Mouse (Mus musculus) kidney, postnatal 0 days (tissue): ENCODE measurements around the gene Mpzl1. TPM values are rescaled to one million over a fixed set of nuclear protein-coding genes. Genes with fewer than 3 reads are reported as not detected.

ENCODE experiments used
- ATAC-seq: fragments of 200-750 bp; cut with Nextera tagmentation; replicated peaks from 2 replicates; pipeline ENCODE4 v1.8.0; 2017; ENCODE audit warnings: low read depth, moderate number of reproducible peaks, moderate TSS enrichment, moderate library complexity; ENCODE audit not compliant: low FRiP score
- DNase-seq: peaks from one replicate; pipeline ENCODE4 v3.0.0-alpha.2; 2016; ENCODE audit warnings: low spot score
- H3K27ac ChIP-seq: fragments of 300-500 bp; sonication (generic); 2 replicates; pipeline ENCODE4 v1.5.1; 2014; ENCODE audit warnings: mild to moderate bottlenecking
- H3K27me3 ChIP-seq: fragments of 300-500 bp; sonication (generic); 2 replicates; pipeline ENCODE4 v1.6.1; 2014; ENCODE audit warnings: low read length, mixed read lengths; ENCODE audit not compliant: insufficient read depth
- H3K36me3 ChIP-seq: fragments of 300-500 bp; sonication (generic); 2 replicates; pipeline ENCODE4 v1.6.1; 2014; ENCODE audit warnings: low read length, mixed read lengths; ENCODE audit not compliant: insufficient read depth
- H3K4me1 ChIP-seq: fragments of 300-500 bp; sonication (generic); replicated peaks from 2 replicates; pipeline ENCODE4 v1.6.1; 2014; ENCODE audit warnings: antibody characterized with exemption, low read length, mixed read lengths; ENCODE audit not compliant: insufficient read depth
- H3K4me2 ChIP-seq: fragments of 300-500 bp; sonication (generic); 2 replicates; pipeline ENCODE4 v1.6.1; 2014; ENCODE audit warnings: mild to moderate bottlenecking, low read length, moderate library complexity, mixed read lengths
- H3K4me3 ChIP-seq: fragments of 300-500 bp; sonication (generic); replicated peaks from 2 replicates; pipeline ENCODE4 v1.5.1; 2014; ENCODE audit warnings: low read depth, low read length
- H3K9ac ChIP-seq: fragments of 300-500 bp; sonication (generic); 2 replicates; pipeline ENCODE4 v1.6.1; 2014; ENCODE audit warnings: low read depth, low read length
- H3K9me3 ChIP-seq: fragments of 300-500 bp; sonication (generic); replicated peaks from 2 replicates; pipeline ENCODE4 v1.6.1; 2016; ENCODE audit warnings: low read length, inconsistent platforms, mixed read lengths
- CTCF ChIP-seq: IDR thresholded peaks from 2 replicates; pipeline ENCODE4 v1.5.1; 2016; ENCODE audit warnings: antibody characterized with exemption, low read depth, mild to moderate bottlenecking, moderate library complexity
- WGBS: fragments of 180-500 bp; shearing (Covaris S2); extraction: QIAGEN DNeasy Blood & Tissue Kit; methylation state at CpG from one replicate; pipeline ENCODE4 v1.1.7; 2014; 5-methylcytosine and 5-hydroxymethylcytosine counted together
- polyA plus RNA-seq: library from polyadenylated mRNA; unstranded; fragments of >200 nt; fragmentation: Nextera tagmentation; extraction: Ambion mirVana; gene quantifications from 2 replicates; pipeline ENCODE4 v1.2.1, GENCODE M21; 2015

Mpzl1 gene
- polyA plus RNA-seq, 1 experiment from 2014 or later, result 186 TPM

- H3K27me3 ChIP-seq, result no peaks in the 10 kb centered on the region
- DNase-seq (no peak), ATAC-seq (no peak)
- no peak overlapping the region for H3K27ac ChIP-seq
- no peak overlapping the region for H3K4me2 ChIP-seq
- no peaks in the 10 kb centered on the region for H3K9me3 ChIP-seq
- no peaks in the 10 kb centered on the region for H3K36me3 ChIP-seq
- H3K9ac ChIP-seq, result no peak overlapping the region
- H3K4me1 ChIP-seq, result peaks cover 27% of the 10 kb centered on the region
- no peak overlapping the region for H3K4me3 ChIP-seq
- no peak for TF ChIP-seq CTCF
- 82% methylated on average over 1 of the region's 1 CpGs for WGBS
These were observed 5.7 kb downstream of the Mpzl1 start for GRCm38 (mm10) chr1:165628603-165629002.

GRCm38 (mm10) chr1:165625896-165626295, 8.4 kb downstream of the Mpzl1 start:
- peaks cover 18% of the 10 kb centered on the region for H3K4me1 ChIP-seq
- no peak for TF ChIP-seq CTCF
- H3K9ac ChIP-seq, result no peak overlapping the region
- WGBS, result 33% methylated on average over 5 of the region's 5 CpGs
- peaks cover 3% of the 10 kb centered on the region; the same call in 1 of the 2 replicates for H3K36me3 ChIP-seq
- ATAC-seq (0 out of 2 replicates have a peak, but pooled peaks have one; percentile 31), DNase-seq (peak; percentile 54)
- no peak overlapping the region for H3K27ac ChIP-seq
- H3K4me3 ChIP-seq, result no peak overlapping the region
- H3K27me3 ChIP-seq, result no peaks in the 10 kb centered on the region
- no peaks in the 10 kb centered on the region for H3K9me3 ChIP-seq
- H3K4me2 ChIP-seq, result no peak overlapping the region

GRCm38 (mm10) chr1:165625058-165625457, 9.3 kb downstream of the Mpzl1 start:
- no peak overlapping the region for H3K4me2 ChIP-seq
- DNase-seq, result no peak
- 72% methylated on average over 5 of the region's 5 CpGs for WGBS
- H3K9me3 ChIP-seq, result no peaks in the 10 kb centered on the region
- peaks cover 3% of the 10 kb centered on the region; the same call in 1 of the 2 replicates for H3K36me3 ChIP-seq
- H3K27me3 ChIP-seq, result no peaks in the 10 kb centered on the region
- no peak for ATAC-seq
- no peak overlapping the region for H3K9ac ChIP-seq
- no peak overlapping the region for H3K4me3 ChIP-seq
- H3K27ac ChIP-seq, result no peak overlapping the region
- peaks cover 13% of the 10 kb centered on the region for H3K4me1 ChIP-seq
- TF ChIP-seq CTCF, result no peak

- 52% methylated on average over 9 of the region's 9 CpGs for WGBS
- ATAC-seq, result no peak
- H3K4me3 ChIP-seq, result no peak overlapping the region
- H3K27me3 ChIP-seq, result no peaks in the 10 kb centered on the region
- DNase-seq, result no peak
- H3K9me3 ChIP-seq, result no peaks in the 10 kb centered on the region
- H3K9ac ChIP-seq, result no peak overlapping the region
- H3K4me1 ChIP-seq, result peaks cover 23% of the 10 kb centered on the region; the same call in 1 of the 2 replicates
- H3K27ac ChIP-seq, result peak overlapping the region; percentile 86
- H3K4me2 ChIP-seq, result no peak overlapping the region
- TF ChIP-seq CTCF, result no peak
- H3K36me3 ChIP-seq, result peaks cover 8% of the 10 kb centered on the region
These were observed 16.1 kb downstream of the Mpzl1 start for GRCm38 (mm10) chr1:165618201-165618624.

- TF ChIP-seq CTCF, result no peak
- Histone ChIP-seq H3K9me3 (no peaks in the 10 kb centered on the region), H3K9ac (no peak overlapping the region), H3K4me1 (peaks cover 23% of the 10 kb centered on the region; the same call in 1 of the 2 replicates), H3K27ac (peak overlapping the region; percentile 86), H3K36me3 (peaks cover 6% of the 10 kb centered on the region), H3K4me3 (no peak overlapping the region), H3K4me2 (peak overlapping the region; percentile 27), H3K27me3 (no peaks in the 10 kb centered on the region)
- DNase-seq, result peak; percentile 95
- WGBS, result 7% methylated on average over 15 of the region's 15 CpGs
- ATAC-seq, result peak; percentile 81
These were observed 17.0 kb downstream of the Mpzl1 start for GRCm38 (mm10) chr1:165617166-165617891.

- peaks cover 23% of the 10 kb centered on the region; the same call in 1 of the 2 replicates for H3K4me1 ChIP-seq
- peak overlapping the region; percentile 27 for H3K4me2 ChIP-seq
- no peak for TF ChIP-seq CTCF
- DNase-seq, result peak; percentile 91
- no peaks in the 10 kb centered on the region for H3K27me3 ChIP-seq
- peak overlapping the region; percentile 86 for H3K27ac ChIP-seq
- H3K36me3 ChIP-seq, result peaks cover 5% of the 10 kb centered on the region
- ATAC-seq, result peak; percentile 35; the same call in 1 of the 2 replicates
- 20% methylated on average over 7 of the region's 7 CpGs for WGBS
- no peaks in the 10 kb centered on the region for H3K9me3 ChIP-seq
- H3K4me3 ChIP-seq, result no peak overlapping the region
- no peak overlapping the region; the same call in 1 of the 2 replicates for H3K9ac ChIP-seq
These were observed 17.7 kb downstream of the Mpzl1 start for GRCm38 (mm10) chr1:165616652-165617051.
